Mouse (Mus musculus) midbrain, postnatal 0 days (tissue): ENCODE measurements at regions not wholly inside any gene's neighbourhood (a gene's known extent, or its start where the extent isn't known, plus 50 kb on each side); places are given as distances from the start of the nearest gene placed in this dataset.

Experiments
- ATAC-seq: fragments of 200-750 bp; cut with Nextera tagmentation; 2 replicates; pipeline ENCODE4 v1.8.0; 2017; ENCODE audit warnings: moderate number of reproducible peaks, mild to moderate bottlenecking, moderate TSS enrichment, moderate library complexity; ENCODE audit not compliant: low FRiP score
- DNase-seq: peaks from one replicate; pipeline ENCODE4 v3.0.0-alpha.2; 2015; ENCODE audit warnings: low spot score
- H3K27ac ChIP-seq: fragments of 300-500 bp; sonication (generic); 2 replicates; pipeline ENCODE4 v1.5.1; 2014; ENCODE audit warnings: low read depth, mild to moderate bottlenecking, low read length, mixed read lengths
- H3K27me3 ChIP-seq: fragments of 300-500 bp; sonication (generic); 2 replicates; pipeline ENCODE4 v1.6.1; 2014; ENCODE audit warnings: low read length, control low read depth, mixed read lengths; ENCODE audit not compliant: insufficient read depth
- H3K36me3 ChIP-seq: fragments of 300-500 bp; sonication (generic); 2 replicates; pipeline ENCODE4 v1.6.1; 2014; ENCODE audit warnings: low read length, control low read depth, mixed read lengths; ENCODE audit not compliant: insufficient read depth
- H3K4me1 ChIP-seq: fragments of 300-500 bp; sonication (generic); 2 replicates; pipeline ENCODE4 v1.6.1; 2014; ENCODE audit warnings: mild to moderate bottlenecking, control low read depth, antibody characterized with exemption, low read length, mixed read lengths; ENCODE audit not compliant: insufficient read depth
- H3K4me2 ChIP-seq: fragments of 300-500 bp; sonication (generic); 2 replicates; pipeline ENCODE4 v1.6.1; 2014; ENCODE audit warnings: low read depth, mild to moderate bottlenecking, low read length, mixed read lengths; ENCODE audit not compliant: poor library complexity, severe bottlenecking
- H3K4me3 ChIP-seq: fragments of 300-500 bp; sonication (generic); 2 replicates; pipeline ENCODE4 v1.5.1; 2014; ENCODE audit warnings: low read depth, mild to moderate bottlenecking, low read length, moderate library complexity
- H3K9ac ChIP-seq: fragments of 300-500 bp; sonication (generic); replicated peaks from 2 replicates; pipeline ENCODE4 v1.6.1; 2014; ENCODE audit warnings: mild to moderate bottlenecking, low read length, moderate library complexity, mixed read lengths; ENCODE audit not compliant: poor library complexity, severe bottlenecking
- H3K9me3 ChIP-seq: fragments of 300-500 bp; sonication (generic); 2 replicates; pipeline ENCODE4 v1.6.1; 2016; ENCODE audit warnings: low read length, control low read depth
- CTCF ChIP-seq: IDR thresholded peaks from 2 replicates; pipeline ENCODE4 v1.5.1; 2016; ENCODE audit warnings: antibody characterized with exemption, mild to moderate bottlenecking
- WGBS: fragments of 180-500 bp; shearing (Covaris S2); extraction: QIAGEN DNeasy Blood & Tissue Kit; methylation state at CpG from one replicate; pipeline ENCODE4 v1.1.7; 2014; 5-methylcytosine and 5-hydroxymethylcytosine counted together

- TF ChIP-seq CTCF, result no peak
- Histone ChIP-seq H3K4me3 (no peak overlapping the region), H3K9ac (no peak overlapping the region), H3K4me1 (no peaks in the 10 kb centered on the region), H3K36me3 (no peaks in the 10 kb centered on the region), H3K9me3 (no peaks in the 10 kb centered on the region), H3K4me2 (no peak overlapping the region), H3K27ac (no peak overlapping the region), H3K27me3 (no peaks in the 10 kb centered on the region)
- no peak for ATAC-seq
- DNase-seq, result no peak
- WGBS, result 78% methylated on average over 2 of the region's 2 CpGs
Observed at GRCm38 (mm10) chr17:51499541-51499940, 320.4 kb upstream of the Tbc1d5 start.

- H3K4me2 ChIP-seq, result no peak overlapping the region
- no peak overlapping the region for H3K4me3 ChIP-seq
- 41% methylated on average over 2 of the region's 2 CpGs for WGBS
- ATAC-seq (no peak), DNase-seq (no peak)
- no peaks in the 10 kb centered on the region for H3K9me3 ChIP-seq
- H3K27ac ChIP-seq, result no peak overlapping the region
- H3K9ac ChIP-seq, result no peak overlapping the region
- no peaks in the 10 kb centered on the region for H3K4me1 ChIP-seq
- H3K36me3 ChIP-seq, result no peaks in the 10 kb centered on the region
- TF ChIP-seq CTCF, result no peak
- H3K27me3 ChIP-seq, result no peaks in the 10 kb centered on the region
Observed at GRCm38 (mm10) chr17:51495038-51495437, 315.9 kb upstream of the Tbc1d5 start.

GRCm38 (mm10) chr17:51489386-51489785 is 310.2 kb upstream of the Tbc1d5 start:
- 85% methylated on average over 3 of the region's 3 CpGs for WGBS
- no peaks in the 10 kb centered on the region for H3K4me1 ChIP-seq
- ATAC-seq, result no peak

DNA sequence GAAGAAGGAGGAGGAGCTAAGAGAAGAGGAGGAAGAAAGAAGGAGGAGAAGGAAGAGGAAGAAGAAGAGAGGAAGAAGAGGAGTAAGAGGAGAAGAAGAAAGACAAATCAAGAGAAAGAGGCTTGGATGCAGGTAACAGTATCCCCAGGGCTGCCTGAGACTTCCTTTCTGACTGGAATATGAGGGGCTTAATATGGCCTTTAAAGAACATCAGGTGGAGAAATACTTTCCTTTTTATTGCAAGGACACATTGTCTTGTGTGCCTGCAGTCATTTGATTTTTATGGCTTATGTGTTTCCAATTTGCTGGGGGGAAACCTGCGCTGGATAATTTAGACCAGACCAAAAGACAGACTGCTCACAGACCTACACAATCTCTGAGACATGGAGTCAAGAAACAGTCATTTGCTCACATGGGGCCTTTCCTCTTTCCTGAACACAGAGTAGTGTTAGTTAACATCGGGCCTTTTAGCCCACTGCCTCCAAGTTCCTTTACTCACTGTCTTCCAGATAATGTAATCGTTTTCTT is 308.8 kb upstream of the Tbc1d5 start:
- no peaks in the 10 kb centered on the region for H3K9me3 ChIP-seq
- no peaks in the 10 kb centered on the region for H3K4me1 ChIP-seq
- no peak overlapping the region for H3K9ac ChIP-seq
- DNase-seq, result no peak
- no peak overlapping the region for H3K27ac ChIP-seq
- no peak overlapping the region for H3K4me3 ChIP-seq
- ATAC-seq, result no peak
- WGBS, result 94% methylated on average over 3 of the region's 3 CpGs
- no peaks in the 10 kb centered on the region for H3K27me3 ChIP-seq
- TF ChIP-seq CTCF, result no peak
- no peaks in the 10 kb centered on the region for H3K36me3 ChIP-seq
- no peak overlapping the region for H3K4me2 ChIP-seq

More at GRCm38 (mm10) chr17:51489386-51489785, 310.2 kb upstream of the Tbc1d5 start:
- DNase-seq, result no peak
- no peaks in the 10 kb centered on the region for H3K9me3 ChIP-seq
- TF ChIP-seq CTCF, result no peak
- no peaks in the 10 kb centered on the region for H3K36me3 ChIP-seq
- no peak overlapping the region for H3K4me2 ChIP-seq
- H3K27me3 ChIP-seq, result no peaks in the 10 kb centered on the region
- H3K4me3 ChIP-seq, result no peak overlapping the region
- no peak overlapping the region for H3K9ac ChIP-seq
- H3K27ac ChIP-seq, result no peak overlapping the region

- H3K4me1 ChIP-seq, result no peaks in the 10 kb centered on the region
- no peak overlapping the region for H3K4me3 ChIP-seq
- H3K9me3 ChIP-seq, result 0 out of 2 replicates have a peak, but pooled peaks cover 8% of the 10 kb centered on the region
- H3K9ac ChIP-seq, result no peak overlapping the region
- no peak overlapping the region for H3K27ac ChIP-seq
- H3K36me3 ChIP-seq, result no peaks in the 10 kb centered on the region
- WGBS, result 78% methylated on average over 7 of the region's 7 CpGs
- TF ChIP-seq CTCF, result peak; percentile 25
- no peaks in the 10 kb centered on the region for H3K27me3 ChIP-seq
- no peak for ATAC-seq
- no peak overlapping the region for H3K4me2 ChIP-seq
- DNase-seq, result no peak
Observed at GRCm38 (mm10) chr17:51477810-51478209, 298.7 kb upstream of the Tbc1d5 start.

- Histone ChIP-seq H3K9ac (no peak overlapping the region), H3K4me1 (no peaks in the 10 kb centered on the region), H3K27me3 (no peaks in the 10 kb centered on the region), H3K36me3 (no peaks in the 10 kb centered on the region), H3K27ac (no peak overlapping the region), H3K4me2 (no peak overlapping the region), H3K4me3 (no peak overlapping the region), H3K9me3 (0 out of 2 replicates have a peak, but pooled peaks cover 8% of the 10 kb centered on the region)
- no peak for TF ChIP-seq CTCF
- 90% methylated on average over 8 of the region's 8 CpGs for WGBS
- ATAC-seq, result no peak
- DNase-seq, result no peak
Observed at GRCm38 (mm10) chr17:51477404-51477803, 298.3 kb upstream of the Tbc1d5 start.
